Mouse (Mus musculus): ENCODE measurements around the gene Ube4a. TPM values are rescaled to one million over a fixed set of nuclear protein-coding genes. Genes with fewer than 3 reads are reported as not detected.
"Not testable (repeated sequence)": the region's sequence is repeated elsewhere in the genome, so short reads cannot be mapped to it uniquely, and the experiment has no call there.

Ube4a gene
- total and polyA plus RNA-seq, 3 experiments = 8.4 to 39.6 (median 36.1) TPM

GRCm38 (mm10) chr9:44981104-44981503, 15.7 kb upstream of the Ube4a start:
- H3K4me3 ChIP-seq = no peak overlapping the region
- no peak for DNase-seq
- no peak overlapping the region for H3K9ac ChIP-seq (ENCODE audit: low read depth, low read length)
- H3K79me2 ChIP-seq (replicated peaks; ENCODE audit: control insufficient read depth, insufficient read depth, low read length) = no peaks in the 10 kb centered on the region
- intact Hi-C loops (cut with DNase I) = no loop called here
- peaks cover 1% of the 10 kb centered on the region for H3K27me3 ChIP-seq (ENCODE audit: control insufficient read depth, insufficient read depth, low read length)
- H3K36me3 ChIP-seq (ENCODE audit: control insufficient read depth, insufficient read depth, low read length) = no peaks in the 10 kb centered on the region
- no peak for TF ChIP-seq POLR2A (IDR thresholded peaks at IDR 0.05; ENCODE audit: insufficient read depth, low read depth, low read length)
- no peak for TF ChIP-seq EP300 (IDR thresholded peaks at IDR 0.05; ENCODE audit: insufficient read depth, low read depth, low read length)
- no peak for TF ChIP-seq CTCF (IDR thresholded peaks at IDR 0.05)
- no peaks in the 10 kb centered on the region for H3K4me1 ChIP-seq (ENCODE audit: control insufficient read depth, insufficient read depth, low read length)
- H3K27ac ChIP-seq = no peak overlapping the region
- 87% methylated on average over 2 of the region's 2 CpGs for WGBS

GRCm38 (mm10) chr9:44980242-44980641, 14.8 kb upstream of the Ube4a start, which contains the start of gene Cd3g:
Gene Cd3g (minus strand): TSS chr9:44980431.
- Histone ChIP-seq H3K27me3 (ENCODE audit: control insufficient read depth, insufficient read depth, low read length) (peaks cover 1% of the 10 kb centered on the region), H3K36me3 (ENCODE audit: control insufficient read depth, insufficient read depth, low read length) (no peaks in the 10 kb centered on the region), H3K79me2 (replicated peaks; ENCODE audit: control insufficient read depth, insufficient read depth, low read length) (no peaks in the 10 kb centered on the region), H3K4me3 (no peak within 1 kb of the TSS), H3K9ac (ENCODE audit: low read depth, low read length) (no peak within 1 kb of the TSS), H3K4me1 (ENCODE audit: control insufficient read depth, insufficient read depth, low read length) (no peaks in the 10 kb centered on the region), H3K27ac (no peak within 1 kb of the TSS)
- 64% methylated on average over 3 of the region's 3 CpGs for WGBS
- TF ChIP-seq CTCF (IDR thresholded peaks at IDR 0.05) (no peak), POLR2A (IDR thresholded peaks at IDR 0.05; ENCODE audit: insufficient read depth, low read depth, low read length) (no peak)
- intact Hi-C loops (cut with DNase I) = no loop called here
- DNase-seq = peak in 1 of 2 experiments; percentile 25

GRCm38 (mm10) chr9:44979806-44980205, 14.4 kb upstream of the Ube4a start:
- Histone ChIP-seq H3K36me3 (ENCODE audit: control insufficient read depth, insufficient read depth, low read length) (no peaks in the 10 kb centered on the region), H3K4me1 (ENCODE audit: control insufficient read depth, insufficient read depth, low read length) (no peaks in the 10 kb centered on the region), H3K79me2 (replicated peaks; ENCODE audit: control insufficient read depth, insufficient read depth, low read length) (no peaks in the 10 kb centered on the region), H3K27ac (no peak overlapping the region), H3K9ac (ENCODE audit: low read depth, low read length) (no peak overlapping the region), H3K4me3 (no peak overlapping the region), H3K27me3 (ENCODE audit: control insufficient read depth, insufficient read depth, low read length) (peaks cover 1% of the 10 kb centered on the region; the same call in 1 of the 2 replicates)
- TF ChIP-seq CTCF (IDR thresholded peaks at IDR 0.05) (no peak), EP300 (IDR thresholded peaks at IDR 0.05; ENCODE audit: insufficient read depth, low read depth, low read length) (no peak), POLR2A (IDR thresholded peaks at IDR 0.05; ENCODE audit: insufficient read depth, low read depth, low read length) (no peak)
- intact Hi-C loops (cut with DNase I) = no loop called here
- WGBS = 62% methylated on average over 7 of the region's 7 CpGs
- no peak for DNase-seq

GRCm38 (mm10) chr9:44977813-44978212, 12.4 kb upstream of the Ube4a start:
- Histone ChIP-seq H3K27ac (no peak overlapping the region), H3K27me3 (ENCODE audit: control insufficient read depth, insufficient read depth, low read length) (peaks cover 1% of the 10 kb centered on the region; the same call in 1 of the 2 replicates), H3K9ac (ENCODE audit: low read depth, low read length) (no peak overlapping the region), H3K79me2 (replicated peaks; ENCODE audit: control insufficient read depth, insufficient read depth, low read length) (no peaks in the 10 kb centered on the region), H3K4me1 (ENCODE audit: control insufficient read depth, insufficient read depth, low read length) (no peaks in the 10 kb centered on the region), H3K36me3 (ENCODE audit: control insufficient read depth, insufficient read depth, low read length) (no peaks in the 10 kb centered on the region), H3K4me3 (no peak overlapping the region)
- no peak for DNase-seq
- no peak for TF ChIP-seq CTCF (IDR thresholded peaks at IDR 0.05)
- TF ChIP-seq POLR2A (IDR thresholded peaks at IDR 0.05; ENCODE audit: insufficient read depth, low read depth, low read length) = no peak
- TF ChIP-seq EP300 (IDR thresholded peaks at IDR 0.05; ENCODE audit: insufficient read depth, low read depth, low read length) = no peak
- intact Hi-C loops (cut with DNase I) = no loop called here
- WGBS = 52% methylated on average over 6 of the region's 6 CpGs

DNA sequence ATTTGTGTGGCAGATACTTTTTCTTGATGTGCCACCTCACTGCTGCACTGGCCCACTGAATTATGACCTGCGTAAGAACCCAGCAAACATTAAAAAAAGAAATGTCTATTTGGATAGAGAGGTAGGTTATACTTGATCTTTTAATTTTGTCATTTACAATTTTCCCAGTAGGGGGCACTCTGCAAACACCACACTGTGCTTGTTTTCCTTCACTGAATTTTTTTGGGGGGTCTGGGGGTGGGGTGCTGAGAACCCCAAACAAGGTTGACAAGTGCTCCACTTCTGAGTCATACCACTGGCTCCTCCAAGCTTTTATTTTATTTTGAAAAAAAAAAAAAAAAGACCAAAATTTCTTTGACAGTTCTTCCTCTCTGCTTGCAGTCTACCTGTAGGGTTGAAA, 4.0 kb upstream of the Ube4a start:
- 50% methylated on average over 1 of the region's 1 CpGs for WGBS
- Histone ChIP-seq H3K4me1 (ENCODE audit: control insufficient read depth, insufficient read depth, low read length) (peaks cover 2% of the 10 kb centered on the region), H3K9ac (ENCODE audit: low read depth, low read length) (no peak overlapping the region), H3K36me3 (ENCODE audit: control insufficient read depth, insufficient read depth, low read length) (peaks cover 6% of the 10 kb centered on the region), H3K27ac (no peak overlapping the region), H3K4me3 (no peak overlapping the region), H3K79me2 (replicated peaks; ENCODE audit: control insufficient read depth, insufficient read depth, low read length) (no peaks in the 10 kb centered on the region), H3K27me3 (ENCODE audit: control insufficient read depth, insufficient read depth, low read length) (no peaks in the 10 kb centered on the region)
- TF ChIP-seq EP300 (IDR thresholded peaks at IDR 0.05; ENCODE audit: insufficient read depth, low read depth, low read length) = no peak
- peak; percentile 51 for TF ChIP-seq CTCF (IDR thresholded peaks at IDR 0.05)
- intact Hi-C loops (cut with DNase I) = loop anchor here (5.0 kb wide), 1 partner anchor 87 kb away; the partner anchor contains the start of gene Kmt2a
- no peak for DNase-seq

GRCm38 (mm10) chr9:44967763-44968162, 2.4 kb upstream of the Ube4a start:
- H3K27ac ChIP-seq; H3K4me3 ChIP-seq; DNase-seq; H3K79me2 ChIP-seq (replicated peaks; ENCODE audit: control insufficient read depth, insufficient read depth, low read length); H3K27me3 ChIP-seq (ENCODE audit: control insufficient read depth, insufficient read depth, low read length); H3K4me1 ChIP-seq (ENCODE audit: control insufficient read depth, insufficient read depth, low read length); H3K9ac ChIP-seq (ENCODE audit: low read depth, low read length): not testable (repeated sequence)
- H3K36me3 ChIP-seq (ENCODE audit: control insufficient read depth, insufficient read depth, low read length) = peaks cover 11% of the 10 kb centered on the region
- WGBS = 83% methylated on average over 5 of the region's 5 CpGs
- intact Hi-C loops (cut with DNase I) = loop anchor here (1.0 to 5.0 kb wide), 3 partner anchors 85 to 132 kb away; partner anchors contain the start of gene Kmt2a
